Mouse (Mus musculus): Measurements from ENCODE around the gene Bean1.

Gene Bean1

GRCm38 (mm10) chr8:104170118-104171049 is at the start of gene Bean1:
Gene Bean1 (plus strand): TSS chr8:104170442.
- no peak for DNase-seq (ENCODE audit: low spot score)

GRCm38 (mm10) chr8:104121640-104122416 is 48.4 kb upstream of the Bean1 start:
- no peak for DNase-seq (ENCODE audit: low spot score)

- no peak for DNase-seq (ENCODE audit: low spot score)
These were observed 47.1 kb upstream of the Bean1 start for GRCm38 (mm10) chr8:104123080-104123657.

GRCm38 (mm10) chr8:104124534-104124933 is 45.7 kb upstream of the Bean1 start:
- no peak for DNase-seq (ENCODE audit: low spot score)

GRCm38 (mm10) chr8:104127160-104127883 is 42.9 kb upstream of the Bean1 start:
- DNase-seq (ENCODE audit: low spot score) = no peak

- DNase-seq (ENCODE audit: low spot score) = no peak
These were observed 39.3 kb upstream of the Bean1 start for GRCm38 (mm10) chr8:104130916-104131315.

- DNase-seq (ENCODE audit: low spot score) = no peak
These were observed 38.7 kb upstream of the Bean1 start for GRCm38 (mm10) chr8:104131414-104131975.

GRCm38 (mm10) chr8:104134521-104134920 is 35.7 kb upstream of the Bean1 start:
- DNase-seq (ENCODE audit: low spot score) = no peak

- no peak for DNase-seq (ENCODE audit: low spot score)
These were observed 34.0 kb upstream of the Bean1 start for GRCm38 (mm10) chr8:104136277-104136676.

- no peak for DNase-seq (ENCODE audit: low spot score)
These were observed 32.6 kb upstream of the Bean1 start for GRCm38 (mm10) chr8:104137636-104138035.

- no peak for DNase-seq (ENCODE audit: low spot score)
These were observed 29.6 kb upstream of the Bean1 start for GRCm38 (mm10) chr8:104140611-104141010.

- no peak for DNase-seq (ENCODE audit: low spot score)
These were observed 27.8 kb upstream of the Bean1 start for GRCm38 (mm10) chr8:104142415-104142814.

- DNase-seq (ENCODE audit: low spot score) = no peak
These were observed 26.9 kb upstream of the Bean1 start for GRCm38 (mm10) chr8:104143379-104143778.

- no peak for DNase-seq (ENCODE audit: low spot score)
These were observed 25.6 kb upstream of the Bean1 start for GRCm38 (mm10) chr8:104144434-104145216.

- peak; percentile 45 for DNase-seq (ENCODE audit: low spot score)
These were observed 24.1 kb upstream of the Bean1 start for GRCm38 (mm10) chr8:104145981-104146689.

GRCm38 (mm10) chr8:104146717-104147494 is 23.3 kb upstream of the Bean1 start:
- DNase-seq (ENCODE audit: low spot score) = no peak

GRCm38 (mm10) chr8:104147947-104148346 is 22.3 kb upstream of the Bean1 start:
- DNase-seq (ENCODE audit: low spot score) = no peak

GRCm38 (mm10) chr8:104160731-104161130 is 9.5 kb upstream of the Bean1 start:
- no peak for DNase-seq (ENCODE audit: low spot score)

- no peak for DNase-seq (ENCODE audit: low spot score)
These were observed 781 bp upstream of the Bean1 start for GRCm38 (mm10) chr8:104169461-104169860.

Data from c-Kit-positive CD71-positive TER-119-positive erythroid progenitor cells, embryonic 14.5 days (primary cell).